Mouse (Mus musculus): Measurements from ENCODE around the gene Ms4a2.

The Ms4a2 gene

DNA sequence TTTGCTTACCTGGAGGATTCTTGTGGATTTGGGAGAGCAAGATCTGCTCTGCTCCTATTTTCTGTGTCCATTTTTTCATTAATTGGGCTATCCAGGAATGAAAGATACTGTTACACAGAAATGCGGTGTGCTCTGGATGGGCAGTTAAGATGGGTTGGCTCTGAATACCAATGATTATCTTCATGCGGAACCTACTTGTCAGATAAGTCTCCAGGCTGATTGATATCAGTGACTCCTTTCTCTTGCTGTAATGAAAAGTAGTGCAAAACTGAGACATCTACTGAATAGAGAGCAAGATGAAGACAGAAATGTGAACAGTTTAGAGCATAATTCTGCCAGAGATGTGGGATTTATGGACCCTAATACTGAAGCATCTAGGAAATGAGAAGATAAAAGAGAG, at the start of gene Ms4a2:
Ms4a2 (minus strand) TSS at position 169 of the 400 bp plus-strand sequence.
- DNase-seq = no peak

DNA sequence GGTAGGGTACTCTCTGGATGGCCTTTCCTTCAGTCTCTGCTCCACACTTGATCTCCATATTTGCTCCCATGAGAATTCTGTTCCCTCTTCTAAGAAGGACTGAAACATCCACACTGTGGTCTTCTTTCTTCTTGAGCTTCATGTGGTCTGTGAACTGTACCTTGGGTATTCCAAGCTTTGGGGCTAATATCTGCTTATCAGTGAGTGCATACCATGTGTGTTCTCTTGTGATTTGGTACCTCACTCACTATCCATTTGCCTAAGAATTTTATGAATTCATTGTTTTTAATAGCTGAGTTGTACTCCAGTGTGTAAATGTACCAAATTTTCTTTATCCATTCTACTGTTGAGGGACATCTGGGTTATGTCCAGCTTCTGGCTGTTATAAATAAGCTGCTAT, 38.0 kb upstream of the Ms4a2 start:
- DNase-seq = no peak

DNA sequence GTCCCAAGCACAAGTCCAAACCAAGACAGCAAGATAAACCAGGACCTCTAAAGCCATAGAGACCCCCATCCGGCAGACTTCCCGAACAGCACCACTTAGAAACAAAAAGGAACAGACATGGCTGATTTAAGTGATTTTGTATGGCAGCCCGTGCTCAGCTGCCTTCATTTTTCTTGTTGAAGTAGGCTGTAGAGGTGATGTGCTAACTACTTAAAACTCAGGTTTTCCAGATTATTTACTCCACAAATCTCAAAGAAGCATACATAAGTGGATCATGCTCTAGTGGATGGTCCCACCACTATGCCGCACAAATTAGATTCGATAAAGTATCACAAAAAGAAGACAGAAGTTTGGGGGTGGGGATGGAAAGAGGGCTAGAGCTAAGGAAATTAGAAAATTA, 36.9 kb upstream of the Ms4a2 start, which contains the start of gene Oosp2:
Oosp2 (minus strand) TSS at position 101 of the 400 bp plus-strand sequence.
- no peak for DNase-seq

GRCm38 (mm10) chr19:11659142-11659541, 35.6 kb upstream of the Ms4a2 start:
- DNase-seq = no peak

DNA sequence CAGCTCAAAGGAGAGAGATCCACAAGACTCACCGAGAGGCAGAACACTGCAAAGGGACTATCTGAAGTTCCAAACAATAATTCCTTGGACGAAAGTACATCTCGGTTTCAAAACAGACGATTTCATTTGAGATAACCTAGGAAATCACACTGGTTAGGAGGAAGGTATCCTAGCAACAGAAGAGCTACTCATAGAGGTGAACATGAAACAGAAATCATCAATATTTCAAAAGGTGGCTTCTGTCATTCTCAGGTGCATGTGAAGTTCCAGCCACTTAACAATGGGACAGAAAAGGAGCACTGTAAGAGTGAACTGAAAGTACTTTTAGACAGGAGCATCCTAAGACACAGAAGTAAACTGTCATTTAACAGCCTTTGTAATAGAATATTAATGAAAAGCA, 26.0 kb upstream of the Ms4a2 start:
- DNase-seq = no peak

GRCm38 (mm10) chr19:11646166-11646565, 22.6 kb upstream of the Ms4a2 start:
- no peak for DNase-seq

- DNase-seq = no peak
Measured at GRCm38 (mm10) chr19:11640732-11641131, 17.2 kb upstream of the Ms4a2 start, which contains the start of gene Ms4a3. TSS of gene Ms4a3 (minus strand) at chr19:11640851.

- DNase-seq = no peak
Measured at GRCm38 (mm10) chr19:11639038-11639437, 15.5 kb upstream of the Ms4a2 start.

DNA sequence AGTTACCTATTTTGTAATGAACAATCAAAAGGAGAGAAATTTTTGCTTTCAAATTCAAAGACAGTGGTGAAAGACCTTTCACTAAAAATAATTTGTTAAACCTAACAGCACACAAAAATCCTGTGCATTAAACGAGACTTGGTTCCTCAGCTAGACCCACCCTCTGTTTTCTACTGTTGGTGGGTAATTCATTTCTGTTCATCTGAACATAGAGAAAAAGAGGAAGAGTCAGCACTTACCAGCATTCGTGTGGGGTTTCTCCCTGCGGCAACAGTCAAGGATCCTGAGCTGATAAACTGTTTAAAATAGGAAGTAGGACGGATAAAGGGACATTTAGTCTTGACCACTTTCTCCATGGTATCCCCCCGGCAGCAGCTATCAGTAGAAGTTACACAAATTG, 12.1 kb upstream of the Ms4a2 start:
- DNase-seq = no peak

GRCm38 (mm10) chr19:11634330-11634729, 10.8 kb upstream of the Ms4a2 start:
- no peak for DNase-seq

GRCm38 (mm10) chr19:11633732-11634131, 10.2 kb upstream of the Ms4a2 start:
- DNase-seq = no peak

GRCm38 (mm10) chr19:11625231-11625630, 1.7 kb upstream of the Ms4a2 start:
- DNase-seq = no peak

DNA sequence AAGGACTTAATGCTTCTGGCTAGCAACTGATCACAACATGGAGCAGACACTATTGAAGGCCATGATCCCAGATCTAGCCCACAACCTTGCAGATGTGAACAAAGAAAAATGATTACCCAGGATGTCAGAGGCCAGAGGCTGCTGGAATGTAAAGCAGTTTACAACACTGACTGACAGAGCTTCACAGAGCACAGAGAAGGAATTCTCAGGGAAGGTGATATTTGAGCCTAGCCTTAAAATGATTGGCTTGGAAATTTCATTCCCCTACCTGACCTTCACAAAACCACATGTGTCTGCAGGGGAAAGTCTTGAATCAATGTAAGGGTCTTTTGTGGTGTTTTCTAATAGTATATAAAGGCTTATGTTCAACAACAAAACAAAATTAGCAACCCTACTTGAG, 1.3 kb upstream of the Ms4a2 start:
- no peak for DNase-seq

DNA sequence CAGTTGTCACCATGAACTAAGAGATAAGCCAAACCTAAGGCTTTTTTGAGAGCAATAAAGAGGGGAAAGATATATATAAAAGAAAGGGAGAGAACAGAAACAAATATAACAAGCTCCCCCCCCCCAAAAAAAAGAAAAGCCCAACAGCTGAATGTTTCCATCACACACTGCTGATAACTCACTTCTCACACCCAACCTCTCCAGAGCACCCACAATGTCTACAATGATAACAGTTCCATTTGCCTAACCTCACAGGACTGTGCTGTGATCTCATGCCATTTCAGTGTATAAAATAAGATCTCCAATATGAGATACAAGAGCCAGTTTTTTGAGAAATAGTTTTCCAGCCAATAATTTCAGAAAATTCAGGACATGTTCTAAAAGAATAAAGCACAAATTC, 5.5 kb downstream of the Ms4a2 start:
- DNase-seq = no peak

DNA sequence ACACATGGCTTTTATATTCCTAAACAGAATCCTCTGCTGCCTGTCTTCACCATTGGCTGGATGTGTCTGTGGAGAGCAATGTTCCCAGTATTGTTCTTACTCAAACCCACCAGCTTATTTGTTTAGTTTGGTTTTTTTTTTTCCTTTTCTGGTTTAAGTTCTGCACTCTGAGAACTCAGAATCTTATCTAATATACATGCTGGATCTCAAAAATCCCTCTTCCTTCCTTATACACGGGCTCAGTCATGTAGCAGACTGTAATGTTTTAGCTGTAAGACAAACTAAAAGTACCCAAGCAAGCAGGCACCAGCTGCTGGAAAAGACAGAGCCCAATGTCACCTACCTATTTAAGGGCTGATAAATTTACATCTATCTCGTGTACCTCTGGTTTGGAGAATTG, 8.7 kb downstream of the Ms4a2 start:
- DNase-seq = no peak

DNA sequence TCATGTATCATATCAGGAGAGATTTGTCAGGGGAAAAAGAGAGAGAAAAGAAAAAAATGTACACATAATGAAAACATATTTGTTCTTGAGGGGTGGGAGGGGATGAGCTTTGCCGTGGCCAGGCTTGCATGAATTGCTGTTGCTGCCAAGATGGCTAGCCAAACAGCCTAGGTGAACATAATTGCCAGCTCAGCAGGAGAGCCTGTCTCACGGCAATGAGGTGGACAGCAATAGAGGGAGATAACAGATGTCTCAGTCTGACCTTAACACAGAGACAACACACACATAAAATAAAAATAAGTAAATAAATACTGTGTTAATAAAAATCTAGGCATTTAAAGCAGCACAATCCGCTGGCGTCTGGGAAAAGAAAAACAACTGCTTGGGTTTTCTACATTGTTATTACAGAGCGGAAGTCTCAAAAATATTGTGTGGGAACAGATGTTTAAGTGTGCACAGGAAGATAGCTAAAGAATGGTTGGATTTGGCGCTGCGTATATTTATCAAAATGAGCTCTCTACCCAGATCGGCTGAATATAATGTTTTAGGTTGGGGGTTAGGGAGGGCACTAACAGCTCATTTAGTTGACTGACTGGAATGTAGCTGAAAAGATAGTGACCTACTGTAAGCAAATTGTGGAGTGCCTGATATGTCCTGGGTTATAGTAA, 9.6 kb downstream of the Ms4a2 start:
- DNase-seq = no peak

- no peak for DNase-seq
Measured at GRCm38 (mm10) chr19:11613084-11613483, 10.4 kb downstream of the Ms4a2 start.

DNA sequence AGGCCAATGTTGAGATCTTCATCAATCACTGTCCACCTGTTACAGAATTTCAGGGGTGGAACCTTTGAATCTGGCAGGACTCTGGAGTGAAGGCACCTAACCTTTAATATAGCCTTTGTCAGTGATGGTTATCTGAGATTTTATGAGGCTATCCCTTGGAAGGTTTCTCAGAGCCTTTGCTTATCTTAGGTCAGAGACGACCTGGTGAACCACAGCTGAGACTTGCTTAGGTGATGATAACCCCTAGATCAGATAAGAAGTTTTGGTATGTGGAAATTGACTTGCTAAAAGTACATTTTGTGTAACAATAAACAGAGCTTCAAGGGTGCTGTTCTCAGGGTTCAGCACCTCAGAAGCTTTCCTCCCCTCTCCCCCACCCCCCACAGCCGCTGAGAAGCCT, 11.2 kb downstream of the Ms4a2 start:
- DNase-seq = no peak

GRCm38 (mm10) chr19:11611541-11611945, 12.0 kb downstream of the Ms4a2 start:
- peak in 1 of 2 experiments; percentile 5 for DNase-seq

- DNase-seq = peak in 1 of 2 experiments; percentile 15
Measured at GRCm38 (mm10) chr19:11608172-11608571, 15.3 kb downstream of the Ms4a2 start.

- no peak for DNase-seq
Measured at GRCm38 (mm10) chr19:11604603-11605002, 18.9 kb downstream of the Ms4a2 start, which contains the start of gene Ms4a6d. TSS of gene Ms4a6d (minus strand) at chr19:11604849.

DNA sequence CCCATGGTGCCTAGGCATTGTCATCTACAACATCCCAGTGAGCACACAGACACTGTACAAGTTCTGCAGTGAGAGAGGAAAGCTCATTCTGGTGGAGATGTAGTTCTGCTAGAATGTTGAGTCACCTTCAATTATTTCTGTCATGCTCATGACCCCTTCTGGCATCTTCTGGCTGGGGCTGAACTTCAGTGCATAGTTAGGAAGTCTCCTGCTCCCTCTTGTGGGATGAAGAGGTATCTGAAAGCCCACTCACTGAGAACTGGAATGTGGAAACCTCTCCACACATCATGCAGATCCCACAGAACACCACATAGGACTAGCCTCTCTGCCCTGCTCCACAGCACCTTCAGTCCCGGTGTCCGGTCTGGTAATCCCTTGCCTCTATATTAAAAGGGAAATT, 21.5 kb downstream of the Ms4a2 start:
- DNase-seq = peak; percentile 12 to 35

GRCm38 (mm10) chr19:11601349-11601748, 22.2 kb downstream of the Ms4a2 start:
- DNase-seq = no peak

GRCm38 (mm10) chr19:11589891-11590449, 33.5 kb downstream of the Ms4a2 start:
- DNase-seq = no peak

DNA sequence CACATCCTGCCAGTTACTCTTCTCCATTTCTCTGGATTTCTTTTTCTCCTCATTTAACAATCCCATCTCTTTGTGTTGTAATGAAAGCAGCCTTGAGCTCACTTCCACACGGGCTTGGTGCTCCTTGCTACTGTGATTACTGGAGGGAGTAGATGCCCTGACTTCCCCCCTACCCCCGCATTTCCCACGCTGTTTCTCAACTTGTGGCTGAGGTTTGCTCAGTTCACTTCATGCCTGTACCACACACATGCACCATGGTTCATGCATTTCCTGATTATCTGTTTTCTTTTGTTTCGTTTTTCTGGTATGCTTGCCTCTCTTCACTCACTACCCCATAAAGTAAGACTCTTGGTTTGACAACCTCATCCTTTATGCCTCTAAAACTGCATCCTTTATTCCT, 34.3 kb downstream of the Ms4a2 start:
- DNase-seq = peak; percentile 26 to 35

Data from lung, adult 18-20 months (tissue).